Mouse (Mus musculus) frontal cortex, postnatal 14 days (tissue): ENCODE measurements around the gene Clca3a1.

Source experiments
- DNase-seq, 2 experiments: peaks; one replicate each; pipeline ENCODE4 v3.0.0; 2022; ENCODE audit warnings: low spot score in 2 of 2

Gene Clca3a1

DNA sequence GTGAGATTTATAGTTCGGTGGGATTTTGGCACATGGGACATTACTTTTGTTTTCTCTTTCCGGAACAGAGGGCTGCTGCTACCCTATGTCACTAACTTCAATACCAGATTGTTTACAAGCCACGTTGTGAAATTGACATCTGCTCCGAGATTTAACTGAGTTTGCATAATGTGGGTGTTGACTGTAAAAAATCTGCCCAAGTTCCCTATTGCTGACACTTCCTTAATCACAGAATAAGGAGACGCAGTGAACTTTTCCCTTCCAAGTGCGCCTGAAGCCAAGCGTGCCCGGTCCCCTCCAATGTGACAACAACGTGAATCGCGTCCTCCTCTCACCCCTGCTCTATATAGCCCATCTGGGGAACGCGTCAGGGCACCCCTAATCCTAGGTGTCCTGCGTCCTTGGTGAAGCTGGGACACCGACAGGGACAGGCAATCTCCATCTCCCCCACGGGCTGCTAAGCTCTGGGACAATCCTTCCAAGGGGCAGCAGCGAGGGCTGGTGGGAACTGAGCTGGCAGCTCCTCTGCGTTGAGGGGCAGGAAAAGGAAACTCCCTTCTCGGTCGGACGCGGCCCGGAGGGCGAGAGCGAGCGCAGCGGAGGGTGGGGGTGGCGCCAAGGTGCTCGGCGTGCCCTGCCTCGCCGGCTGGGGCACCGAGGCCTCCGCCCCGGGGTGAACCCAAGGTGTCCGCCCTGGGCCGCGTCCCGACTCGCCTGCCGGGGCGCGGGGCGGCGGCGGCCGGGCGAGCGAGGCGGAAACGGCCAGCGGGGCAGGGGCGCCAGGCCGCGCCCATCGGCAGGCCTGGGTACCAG is 41.5 kb downstream of the Clca3a1 start:
- DNase-seq: peak; percentile 28 to 46

DNA sequence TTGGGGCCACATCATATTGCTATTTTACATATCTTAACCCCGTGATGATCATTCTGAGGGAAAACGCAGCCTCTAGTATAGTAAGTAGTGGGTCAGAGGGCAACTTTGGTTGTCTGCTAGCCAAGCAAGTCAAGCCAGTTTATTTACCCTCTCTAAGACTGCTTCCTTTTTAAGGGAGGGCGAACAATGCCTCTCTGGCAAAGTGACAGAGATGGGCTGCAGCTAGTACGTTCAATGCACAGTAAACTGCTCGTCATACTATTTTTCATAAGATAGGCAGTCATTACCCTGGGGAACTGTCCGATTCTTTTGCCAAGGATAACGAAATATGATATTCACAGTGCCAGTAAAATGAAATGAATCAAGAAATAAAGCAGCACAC is 42.1 kb downstream of the Clca3a1 start:
- no peak for DNase-seq

DNA sequence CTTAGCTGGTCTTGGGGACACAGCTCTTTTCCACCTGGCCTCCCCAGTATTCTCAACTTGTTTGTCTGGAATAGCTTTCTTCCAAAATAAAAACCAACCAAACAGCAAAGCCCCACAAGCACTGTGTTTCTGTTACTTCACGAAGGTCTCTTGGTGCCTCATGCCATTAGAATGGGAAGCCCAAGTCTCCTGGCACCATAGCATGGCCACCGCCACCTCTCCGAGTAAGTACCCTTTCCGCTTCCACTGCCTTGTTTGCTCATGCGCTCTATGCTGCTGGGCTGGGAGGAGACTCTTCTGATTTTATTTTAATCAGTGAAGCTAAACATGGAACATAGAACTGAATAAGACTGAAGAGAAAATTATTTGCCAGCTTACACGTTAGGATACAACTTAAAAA is 42.9 kb downstream of the Clca3a1 start:
- no peak for DNase-seq

DNA sequence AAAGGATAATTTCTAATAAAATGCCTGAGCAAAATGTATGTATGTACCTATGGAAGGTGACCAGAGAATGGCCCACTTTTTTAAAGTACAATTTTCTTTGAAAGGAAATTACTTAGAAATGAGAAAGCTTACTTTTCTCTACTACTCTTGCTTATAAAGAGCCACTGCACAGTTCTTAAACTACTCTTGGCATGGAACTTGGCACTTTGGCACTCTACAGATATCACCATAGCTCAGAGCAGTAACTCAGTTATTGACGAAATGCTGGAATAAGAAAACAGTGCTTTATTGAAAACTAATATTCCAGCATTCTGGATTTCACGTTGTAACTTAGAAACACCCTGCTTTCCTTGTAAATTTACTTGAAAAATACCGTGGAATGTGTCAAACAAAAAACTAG is 43.7 kb downstream of the Clca3a1 start:
- no peak for DNase-seq

DNA sequence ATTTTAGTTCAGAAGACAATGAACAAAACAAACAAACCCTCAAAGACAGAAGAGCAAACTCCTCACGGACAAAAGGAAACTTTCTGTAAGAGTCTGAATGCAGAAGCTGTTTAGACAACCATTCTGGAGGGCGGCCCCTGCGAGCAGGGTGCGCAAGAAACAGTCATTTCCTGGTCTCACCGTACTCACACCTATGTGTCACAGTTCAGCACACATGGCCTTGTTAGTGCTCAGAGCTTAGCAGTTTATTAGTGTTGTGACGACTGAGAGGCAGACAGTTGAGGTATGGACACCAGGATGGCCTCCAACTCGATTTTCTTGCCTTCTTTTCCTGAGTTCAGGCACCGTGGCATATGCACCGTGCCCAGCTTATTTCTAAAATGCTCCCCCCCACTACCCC is 44.9 kb downstream of the Clca3a1 start:
- DNase-seq: no peak

DNA sequence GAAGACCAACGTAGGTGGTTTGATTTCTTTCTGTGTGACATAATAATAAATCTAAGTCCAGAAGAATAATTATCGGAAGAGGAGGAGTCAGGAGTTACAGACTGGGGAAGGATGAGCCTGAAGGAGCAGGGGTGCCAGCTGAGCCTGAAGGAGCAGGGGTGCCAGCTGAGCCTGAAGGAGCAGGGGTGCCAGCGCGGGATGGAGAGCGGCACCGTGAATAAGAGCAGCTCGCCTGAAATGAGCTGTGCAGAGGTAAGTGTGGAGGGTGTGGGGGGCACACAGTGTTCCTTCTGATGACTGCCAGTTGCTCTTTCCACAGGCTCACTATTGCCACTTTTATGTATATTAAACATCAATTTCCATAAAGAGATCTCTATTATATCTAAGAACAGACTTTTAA is 45.7 kb downstream of the Clca3a1 start:
- no peak for DNase-seq

DNA sequence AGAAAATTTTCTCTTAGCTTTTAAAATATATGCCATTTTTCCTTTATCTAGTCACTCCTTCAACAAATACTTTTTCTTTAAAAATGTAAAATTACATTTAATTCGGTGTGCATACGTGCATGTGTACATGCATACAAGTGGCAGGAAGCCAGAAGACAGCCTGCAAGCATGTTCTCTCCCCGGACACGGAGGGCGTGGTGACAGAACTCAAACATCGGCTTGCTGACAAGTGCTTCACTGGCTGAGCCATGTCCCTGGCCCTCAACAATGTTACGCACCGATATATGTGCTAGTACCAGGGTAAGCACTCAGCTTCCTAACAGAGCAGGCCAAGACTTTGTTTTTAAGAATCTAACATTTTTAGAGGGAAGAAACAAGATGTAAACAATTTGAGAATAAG is 46.2 kb downstream of the Clca3a1 start:
- no peak for DNase-seq

DNA sequence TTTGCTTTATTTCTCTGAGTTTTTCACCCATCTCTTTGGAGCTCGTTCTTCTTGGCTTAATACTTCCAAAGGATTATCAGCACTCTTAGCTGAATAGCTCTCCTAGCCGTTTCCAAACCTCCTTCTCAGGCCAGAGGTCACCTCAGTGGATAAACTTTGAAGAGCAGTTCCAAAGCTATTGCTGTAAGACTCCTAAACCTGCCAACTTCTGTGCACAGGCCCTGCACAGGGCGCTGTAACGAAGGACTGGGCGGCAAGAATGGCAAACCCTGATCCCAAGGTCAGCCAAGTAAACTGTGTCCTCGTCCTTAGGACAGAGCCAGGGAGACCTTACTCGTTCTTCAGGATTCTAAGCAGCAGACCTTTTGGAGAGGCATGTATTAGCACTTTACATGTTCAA is 46.7 kb downstream of the Clca3a1 start:
- no peak for DNase-seq

DNA sequence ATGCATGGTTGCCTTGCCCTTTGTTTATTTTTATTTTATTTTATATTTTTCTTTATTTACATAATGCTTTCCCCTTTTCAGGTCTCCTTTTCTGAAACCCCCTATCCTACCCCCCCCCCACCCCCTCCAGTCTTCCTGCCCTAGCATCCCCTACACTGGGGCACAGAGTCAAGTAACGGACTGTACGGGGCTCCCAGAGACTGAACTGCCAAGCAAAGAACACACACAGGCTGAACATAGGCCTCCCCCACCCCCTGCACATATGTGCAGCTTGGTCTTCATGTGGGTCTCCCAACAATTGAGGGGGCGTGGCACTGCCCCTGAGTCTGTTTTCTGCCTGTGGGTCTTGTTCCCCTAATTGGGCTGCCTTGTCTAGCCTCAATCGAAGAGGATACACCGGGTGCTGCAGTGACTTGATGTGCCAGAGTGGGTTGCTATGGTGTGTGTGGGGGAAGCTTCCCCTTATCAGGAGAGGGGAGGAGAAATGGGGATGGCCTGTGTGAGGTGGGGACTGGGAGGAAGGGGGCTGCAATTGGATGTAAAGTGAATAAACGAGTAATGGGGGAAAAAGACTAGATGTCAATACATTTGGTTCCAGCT is 49.1 kb downstream of the Clca3a1 start:
- DNase-seq: no peak

DNA sequence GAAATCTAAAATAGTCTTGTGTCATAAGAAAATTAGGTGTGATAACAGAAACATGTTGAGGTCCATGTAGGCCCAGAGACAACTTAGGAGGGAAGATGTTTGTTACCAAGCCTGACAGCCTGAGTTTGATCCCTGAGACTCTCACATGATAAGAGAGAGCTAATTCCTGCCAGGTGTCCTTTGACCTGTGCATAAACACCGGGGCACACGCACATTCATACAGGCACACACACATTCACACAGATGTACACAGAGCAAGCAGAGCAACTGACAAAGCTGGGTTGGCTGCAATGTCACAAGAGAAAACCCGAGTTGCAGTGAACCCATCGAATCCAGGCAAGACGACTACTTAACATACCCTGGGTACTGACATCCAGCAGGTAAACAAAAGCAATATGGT is 52.2 kb downstream of the Clca3a1 start:
- no peak for DNase-seq

DNA sequence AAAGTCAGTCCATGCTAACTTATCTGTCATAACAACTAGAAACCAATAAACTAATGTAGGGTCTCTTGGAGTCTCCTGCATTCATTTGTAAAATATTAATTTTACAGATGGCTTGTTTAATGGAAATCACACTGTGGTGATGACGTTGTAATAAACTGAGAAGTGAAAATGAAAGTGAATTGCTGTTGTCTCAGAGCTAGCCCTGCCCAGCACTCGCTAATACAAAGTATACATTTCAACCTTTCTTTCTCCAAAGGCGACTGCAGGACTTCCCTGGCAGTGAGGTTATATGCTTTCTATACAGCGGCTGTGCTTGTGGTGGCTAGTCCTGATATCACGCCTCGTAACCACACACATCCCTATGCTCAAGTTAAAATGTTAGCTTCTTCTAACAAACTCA is 56.8 kb downstream of the Clca3a1 start:
- no peak for DNase-seq

DNA sequence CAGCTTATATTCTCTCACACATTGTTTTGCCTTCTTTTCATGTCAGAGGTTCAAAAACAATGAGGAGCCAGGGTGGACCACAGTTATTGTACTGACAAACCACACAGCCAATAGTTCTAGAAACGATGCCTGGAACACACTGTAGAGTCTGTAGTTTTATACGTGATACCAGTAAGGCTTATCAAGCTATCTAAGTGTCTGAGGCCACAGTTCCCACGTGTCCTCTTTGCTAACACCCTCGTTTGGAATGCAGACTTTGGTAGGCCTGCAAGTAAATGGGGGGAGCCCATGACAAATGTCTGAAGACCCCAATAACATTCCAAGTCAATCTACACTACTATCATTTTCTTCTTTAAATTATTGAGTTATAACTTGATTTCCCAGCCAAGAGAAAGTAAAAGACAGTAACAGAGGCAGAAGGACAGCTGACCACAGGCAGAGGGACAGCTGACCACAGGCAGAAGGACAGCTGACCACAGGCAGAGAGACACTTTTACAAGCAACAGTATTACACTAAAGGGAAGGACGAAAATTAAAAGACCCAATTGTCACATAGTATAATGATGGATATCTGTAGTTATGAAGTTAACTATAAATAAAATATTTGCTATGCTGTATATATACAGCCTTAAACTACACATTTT is 61.9 kb downstream of the Clca3a1 start:
- DNase-seq: no peak

DNA sequence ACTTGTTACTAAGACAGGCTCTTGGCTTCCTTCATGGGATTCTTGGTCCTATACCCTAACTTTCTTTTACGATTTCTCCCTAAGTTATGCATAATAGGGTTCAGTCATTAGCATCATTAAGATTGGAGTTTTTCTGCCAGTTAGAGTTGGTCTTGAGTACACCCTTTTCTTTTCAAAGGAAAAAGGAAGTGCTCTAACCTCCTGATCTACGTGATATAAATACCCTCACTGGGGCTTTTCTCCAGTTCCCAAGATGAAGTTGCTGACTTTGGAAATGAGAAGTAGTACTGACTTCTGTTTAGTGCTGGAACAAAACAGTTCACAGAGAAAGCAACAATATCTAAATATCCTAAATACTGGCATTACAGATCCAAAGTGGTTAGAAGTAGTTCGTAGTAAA is 62.8 kb downstream of the Clca3a1 start:
- no peak for DNase-seq

DNA sequence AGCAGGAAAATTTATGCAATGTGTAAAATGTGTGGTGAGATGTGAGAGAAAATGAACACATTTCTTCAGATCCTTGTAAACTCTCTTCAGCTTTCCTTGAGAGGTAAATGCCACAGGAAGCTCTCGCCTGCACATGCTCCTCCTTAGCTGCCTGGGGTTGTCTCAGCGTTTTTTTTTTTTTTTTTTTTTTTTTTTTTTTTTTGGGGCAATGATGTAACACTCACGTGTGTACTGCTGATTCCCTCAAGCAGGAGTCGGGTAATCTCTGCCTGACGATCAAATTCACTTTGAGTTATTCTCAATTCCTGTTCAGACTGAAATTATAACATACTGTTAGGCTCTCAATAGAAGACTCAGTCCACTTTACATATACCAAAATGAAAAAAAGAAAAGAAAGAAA is 63.6 kb downstream of the Clca3a1 start:
- DNase-seq: no peak

DNA sequence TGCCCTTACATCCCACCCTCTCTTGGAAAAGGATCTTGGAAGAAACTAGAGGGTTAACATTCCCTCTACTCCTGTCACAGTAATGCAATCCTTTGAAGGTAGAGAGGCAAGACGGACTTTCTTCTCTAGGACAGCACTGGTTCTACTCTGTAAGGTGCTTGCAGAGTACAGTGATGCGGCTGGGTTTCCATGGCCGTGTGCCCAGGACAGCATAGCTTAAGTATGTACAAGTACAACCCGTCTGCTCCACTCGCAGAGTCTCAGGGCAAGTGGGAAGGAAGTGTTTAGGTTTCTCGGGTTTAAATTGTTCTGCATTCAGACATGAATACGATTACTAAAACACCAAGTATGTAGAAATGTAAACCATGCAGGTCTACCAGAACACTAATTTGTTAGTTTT is 65.8 kb downstream of the Clca3a1 start:
- DNase-seq: no peak

DNA sequence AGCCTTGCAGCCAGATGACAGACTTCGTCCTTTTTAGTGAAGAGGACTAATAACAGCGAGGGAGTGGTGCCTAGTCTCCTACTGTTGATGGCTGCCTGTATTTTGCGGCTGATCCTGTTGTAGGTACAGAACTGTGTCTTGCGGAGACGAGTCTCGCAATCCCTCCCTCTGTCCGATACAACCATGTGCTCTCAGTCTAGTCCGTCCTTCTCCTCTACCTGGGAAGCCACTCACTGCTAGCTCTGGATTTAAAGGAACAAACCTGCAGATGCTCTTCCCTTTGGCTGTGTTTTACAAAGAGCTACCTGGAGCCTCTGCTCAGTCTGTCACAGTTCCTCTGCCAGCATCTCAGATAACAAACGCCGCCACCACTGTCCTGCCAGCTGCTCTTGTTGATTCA is 66.7 kb downstream of the Clca3a1 start:
- no peak for DNase-seq

DNA sequence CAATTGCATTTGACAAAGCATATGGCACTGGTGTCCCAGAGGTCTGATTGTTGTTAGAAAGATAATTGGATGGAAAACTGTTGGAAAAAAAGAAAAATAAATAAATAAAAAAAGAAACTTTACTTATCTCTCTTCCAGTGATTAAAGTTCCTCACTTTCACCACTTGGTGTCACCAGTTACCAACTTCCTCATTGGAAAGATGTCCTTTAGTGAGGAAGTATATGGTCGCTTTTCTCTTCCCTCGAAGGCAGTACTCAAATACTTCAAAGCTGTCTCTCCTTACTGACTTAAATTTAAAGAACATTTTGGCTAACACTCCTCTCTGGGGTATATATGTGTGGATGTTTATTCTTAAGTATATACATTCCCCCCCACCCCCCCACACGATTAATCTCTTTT is 68.7 kb downstream of the Clca3a1 start:
- DNase-seq: no peak

DNA sequence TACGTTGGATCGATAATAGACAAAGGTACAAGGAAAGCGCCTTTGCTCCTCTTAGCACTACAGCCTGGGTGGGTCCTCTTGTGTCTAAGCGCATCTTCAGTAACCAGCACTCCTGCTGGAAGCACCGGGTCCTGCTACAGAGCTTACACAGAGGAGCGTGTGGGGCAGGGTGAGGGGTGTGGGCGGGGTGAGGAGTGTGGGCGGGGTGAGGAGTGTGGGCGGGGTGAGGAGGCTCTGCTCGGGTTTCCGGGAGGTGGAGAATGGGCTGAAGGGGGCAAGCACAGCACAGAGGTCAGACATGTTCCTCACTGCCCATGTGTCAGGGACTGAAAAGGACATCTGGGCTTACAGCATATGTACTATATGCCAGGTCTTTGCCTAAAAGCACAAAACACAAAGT is 71.5 kb downstream of the Clca3a1 start:
- DNase-seq: no peak

DNA sequence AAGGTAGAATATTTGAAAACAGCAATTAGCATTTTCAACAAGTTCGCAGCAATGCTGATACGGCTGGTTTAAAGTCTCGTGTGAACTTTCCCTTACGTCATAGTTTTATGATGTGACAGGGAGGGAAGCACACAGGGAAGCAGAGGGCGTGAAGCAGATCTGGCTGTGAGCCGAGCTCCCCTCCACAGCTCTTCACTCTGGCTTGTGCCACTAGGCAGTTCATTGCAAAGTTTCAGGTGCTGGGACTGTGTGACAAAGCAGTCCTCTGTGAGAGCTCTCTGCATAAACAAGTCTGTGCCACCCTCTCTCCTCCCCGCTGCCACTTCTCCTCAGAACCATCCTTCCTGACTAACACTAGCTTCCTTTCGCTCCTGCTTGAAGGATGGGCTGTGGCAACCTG is 72.5 kb downstream of the Clca3a1 start:
- no peak for DNase-seq

DNA sequence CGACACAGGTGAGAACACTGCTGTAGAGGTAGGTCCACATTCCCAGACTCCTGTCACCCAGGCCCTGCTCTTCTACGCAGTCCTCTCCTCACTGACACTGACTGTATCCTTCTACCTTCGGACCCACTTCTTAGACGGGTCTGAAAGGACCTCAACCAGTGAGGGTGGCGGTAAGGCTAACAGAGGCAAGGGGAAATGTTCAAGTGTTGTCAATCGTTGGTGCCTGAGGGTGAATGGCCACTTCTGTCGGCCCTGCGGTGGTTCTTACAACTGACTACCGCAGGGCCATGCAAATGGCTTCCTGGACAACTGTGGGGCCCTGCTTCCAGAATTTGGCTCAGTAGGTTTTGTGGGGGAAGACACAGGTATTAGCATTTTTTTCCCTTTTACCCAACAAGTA is 73.2 kb downstream of the Clca3a1 start:
- no peak for DNase-seq

DNA sequence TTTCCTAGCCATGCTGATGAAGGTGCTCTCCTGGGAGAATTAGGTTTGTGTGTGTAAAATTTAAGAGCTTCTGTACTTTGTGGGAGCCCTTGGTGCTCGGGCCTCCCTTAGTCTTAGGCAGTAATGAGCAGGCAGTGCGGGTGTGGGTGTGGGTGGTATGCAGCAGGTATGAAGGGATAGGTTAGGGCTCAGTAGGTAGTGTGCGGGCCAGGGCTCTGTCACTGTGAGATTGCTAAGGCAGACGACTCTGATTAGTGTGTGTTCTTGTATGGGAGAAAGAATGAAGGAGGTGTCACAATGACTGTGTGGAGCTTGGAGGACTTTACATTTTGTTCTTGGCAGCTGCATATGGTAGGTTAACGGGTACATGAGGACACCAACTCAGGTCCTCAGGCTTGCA is 74.6 kb downstream of the Clca3a1 start:
- DNase-seq: no peak

DNA sequence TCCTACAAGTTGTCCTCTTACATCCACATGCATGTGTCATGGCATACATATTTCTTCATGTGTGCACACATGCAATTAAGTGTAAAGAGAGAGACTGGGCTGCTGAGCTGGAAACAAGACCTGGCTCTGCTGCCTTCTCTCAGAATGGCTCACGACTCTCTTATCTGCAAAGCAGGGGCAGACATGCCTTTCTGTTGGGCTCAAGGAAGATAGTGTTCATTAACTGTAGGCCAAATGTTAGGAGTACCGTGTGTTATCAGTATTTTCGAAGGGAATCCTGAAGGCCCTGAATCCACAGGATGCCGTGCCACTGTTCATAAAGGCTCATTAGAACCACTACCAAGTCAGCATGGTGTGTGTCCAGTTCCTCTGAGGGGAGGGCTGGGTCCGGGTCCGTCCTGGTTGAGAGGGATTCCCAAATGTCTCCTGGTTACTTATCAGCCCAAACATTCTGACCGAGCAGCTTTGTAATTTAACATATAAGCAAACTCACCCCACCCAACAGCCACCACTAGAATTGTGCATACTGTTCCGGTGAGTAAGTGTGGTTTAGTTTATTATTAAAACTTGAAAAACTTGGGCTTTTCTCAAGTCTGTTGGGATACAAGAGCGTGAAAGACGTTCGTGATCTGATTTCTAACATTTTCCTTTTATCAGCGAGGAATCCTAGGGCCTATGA is 77.5 kb downstream of the Clca3a1 start:
- DNase-seq: no peak

DNA sequence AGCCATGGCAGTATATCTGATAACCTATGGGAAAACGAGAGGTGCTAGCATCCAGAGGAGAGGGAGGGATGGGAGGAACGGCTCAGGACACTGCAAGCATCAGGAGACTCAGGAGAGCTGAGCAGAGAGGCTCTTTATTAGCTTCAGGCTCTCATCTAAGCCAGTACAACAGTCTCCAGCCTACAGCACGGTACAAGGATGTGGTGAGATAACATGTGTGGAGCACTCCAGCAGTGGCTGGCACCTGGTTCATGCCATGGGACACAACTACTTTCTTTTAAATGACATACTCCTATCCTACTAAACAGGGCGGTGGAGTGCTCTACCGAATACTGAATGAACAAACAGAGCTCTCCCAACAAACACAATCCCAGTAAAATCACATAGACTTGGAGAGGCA is 79.2 kb downstream of the Clca3a1 start:
- DNase-seq: no peak
